Mouse (Mus musculus): ENCODE measurements at regions not wholly inside any gene's neighbourhood (a gene's known extent, or its start where the extent isn't known, plus 50 kb on each side); places are given as distances from the start of the nearest gene placed in this dataset.

DNA sequence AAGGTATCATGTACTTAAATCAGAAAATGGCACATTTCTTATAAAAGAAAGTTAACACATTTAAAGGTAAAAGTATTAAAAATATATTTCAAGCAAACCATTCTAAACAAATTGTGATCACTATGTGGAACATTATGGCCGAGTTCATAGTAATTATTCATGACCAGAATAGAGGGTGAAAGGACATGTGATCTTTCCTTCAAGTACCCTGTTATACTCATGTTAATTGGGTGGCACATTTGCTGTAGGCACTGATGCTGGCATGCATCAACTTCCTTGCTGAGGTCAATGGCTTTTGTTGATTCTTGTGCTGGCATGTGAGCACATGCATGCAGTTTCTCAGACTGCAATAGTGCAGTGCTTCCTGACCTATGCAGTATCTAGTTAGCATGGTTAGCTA lies 636.3 kb upstream of the Stxbp6 start:
- no peak for TF ChIP-seq CTCF (IDR thresholded peaks at IDR 0.05; ENCODE audit: low read depth)
- no peak for TF ChIP-seq EP300 (optimal IDR thresholded peaks at IDR 0.05)
